Mouse (Mus musculus) liver, embryonic 15.5 days (tissue): ENCODE measurements around the gene 4430402I18Rik. TPM values are rescaled to one million over a fixed set of nuclear protein-coding genes. Genes with fewer than 3 reads are reported as not detected.

Source experiments
- ATAC-seq: fragments of 200-750 bp; cut with Nextera tagmentation; 2 replicates; pipeline ENCODE4 v1.8.0; 2017; ENCODE audit warnings: moderate number of reproducible peaks, mild to moderate bottlenecking, moderate library complexity; ENCODE audit not compliant: insufficient read depth
- H3K27ac ChIP-seq: fragments of 300-500 bp; sonication (generic); replicated peaks from 2 replicates; pipeline ENCODE4 v1.5.1; 2015; ENCODE audit warnings: mild to moderate bottlenecking, inconsistent platforms
- H3K27me3 ChIP-seq: fragments of 300-500 bp; sonication (generic); 2 replicates; pipeline ENCODE4 v1.6.1; 2015; ENCODE audit warnings: mild to moderate bottlenecking, inconsistent platforms
- H3K36me3 ChIP-seq: fragments of 300-500 bp; sonication (generic); replicated peaks from 2 replicates; pipeline ENCODE4 v1.6.1; 2015; ENCODE audit warnings: moderate library complexity, mild to moderate bottlenecking, inconsistent platforms
- H3K4me1 ChIP-seq: fragments of 300-500 bp; sonication (generic); replicated peaks from 2 replicates; pipeline ENCODE4 v1.6.1; 2015; ENCODE audit warnings: inconsistent platforms
- H3K4me2 ChIP-seq: fragments of 300-500 bp; sonication (generic); 2 replicates; pipeline ENCODE4 v1.6.1; 2015; ENCODE audit warnings: moderate library complexity, mild to moderate bottlenecking, inconsistent platforms
- H3K4me3 ChIP-seq: fragments of 300-500 bp; sonication (generic); replicated peaks from 2 replicates; pipeline ENCODE4 v1.5.1; 2015; ENCODE audit warnings: mild to moderate bottlenecking, inconsistent platforms
- H3K9ac ChIP-seq: fragments of 300-500 bp; sonication (generic); 2 replicates; pipeline ENCODE4 v1.6.1; 2015; ENCODE audit warnings: moderate library complexity, mild to moderate bottlenecking, inconsistent platforms
- H3K9me3 ChIP-seq: fragments of 300-500 bp; sonication (generic); replicated peaks from 2 replicates; pipeline ENCODE4 v1.6.1; 2016; ENCODE audit warnings: inconsistent platforms
- WGBS: fragments of 180-500 bp; shearing (Covaris S2); methylation state at CpG from one replicate; pipeline ENCODE4 v1.1.7; 2015; ENCODE audit warnings: mixed read lengths; ENCODE audit not compliant: insufficient replicate concordance; 5-methylcytosine and 5-hydroxymethylcytosine counted together
- polyA plus RNA-seq: library from polyadenylated mRNA; unstranded; fragments of >200 nt; fragmentation: Nextera tagmentation; extraction: Ambion mirVana; gene quantifications from 2 replicates; pipeline ENCODE4 v1.2.1, GENCODE M21; 2015

Gene 4430402I18Rik
- polyA plus RNA-seq, 1 experiment from 2014 or later = 2.2 TPM

- Histone ChIP-seq H3K9me3 (no peaks in the 10 kb centered on the region), H3K9ac (no peak overlapping the region), H3K36me3 (peaks cover 35% of the 10 kb centered on the region), H3K4me1 (peaks cover 11% of the 10 kb centered on the region), H3K27ac (no peak overlapping the region), H3K27me3 (no peaks in the 10 kb centered on the region), H3K4me2 (no peak overlapping the region), H3K4me3 (no peak overlapping the region)
- 49% methylated on average over 5 of the region's 5 CpGs for WGBS
- ATAC-seq = no peak
These were observed 27.8 kb upstream of the 4430402I18Rik start for GRCm38 (mm10) chr19:28995366-28995765.

GRCm38 (mm10) chr19:28994870-28995269 is 27.3 kb upstream of the 4430402I18Rik start:
- WGBS = 79% methylated on average over 7 of the region's 7 CpGs
- Histone ChIP-seq H3K9me3 (no peaks in the 10 kb centered on the region), H3K27ac (no peak overlapping the region), H3K9ac (no peak overlapping the region), H3K27me3 (no peaks in the 10 kb centered on the region), H3K4me1 (peaks cover 12% of the 10 kb centered on the region), H3K36me3 (peaks cover 30% of the 10 kb centered on the region), H3K4me3 (no peak overlapping the region), H3K4me2 (no peak overlapping the region)
- no peak for ATAC-seq

GRCm38 (mm10) chr19:28991391-28991790 is 23.8 kb upstream of the 4430402I18Rik start:
- Histone ChIP-seq H3K9ac (peak overlapping the region; percentile 87), H3K4me3 (peak overlapping the region; percentile 81), H3K4me2 (peak overlapping the region; percentile 80), H3K27me3 (peaks cover 5% of the 10 kb centered on the region; the same call in 1 of the 2 replicates), H3K27ac (peak overlapping the region; percentile 86; the same call in 1 of the 2 replicates), H3K9me3 (no peaks in the 10 kb centered on the region), H3K36me3 (peaks cover 21% of the 10 kb centered on the region), H3K4me1 (peaks cover 19% of the 10 kb centered on the region)
- WGBS = 46% methylated on average over 5 of the region's 5 CpGs
- no peak for ATAC-seq

GRCm38 (mm10) chr19:28990590-28991221 is 23.1 kb upstream of the 4430402I18Rik start:
- Histone ChIP-seq H3K9ac (peak overlapping the region; percentile 87), H3K4me3 (peak overlapping the region; percentile 81), H3K9me3 (no peaks in the 10 kb centered on the region), H3K4me2 (peak overlapping the region; percentile 80), H3K4me1 (peaks cover 19% of the 10 kb centered on the region), H3K27ac (peak overlapping the region; percentile 86), H3K27me3 (peaks cover 5% of the 10 kb centered on the region; the same call in 1 of the 2 replicates), H3K36me3 (peaks cover 14% of the 10 kb centered on the region)
- no peak; the same call in none of the 2 replicates for ATAC-seq
- WGBS = under 1% methylated on average over 41 of the region's 41 CpGs

- peaks cover 5% of the 10 kb centered on the region; the same call in 1 of the 2 replicates for H3K27me3 ChIP-seq
- H3K4me1 ChIP-seq = peaks cover 19% of the 10 kb centered on the region
- WGBS = under 1% methylated on average over 31 of the region's 37 CpGs
- no peaks in the 10 kb centered on the region for H3K9me3 ChIP-seq
- peak within 1 kb of the TSS; percentile 86 for H3K27ac ChIP-seq
- H3K9ac ChIP-seq = peak within 1 kb of the TSS; percentile 87
- H3K36me3 ChIP-seq = peaks cover 9% of the 10 kb centered on the region
- peak within 1 kb of the TSS; percentile 81 for H3K4me3 ChIP-seq
- H3K4me2 ChIP-seq = peak within 1 kb of the TSS; percentile 80
- ATAC-seq = peak; percentile 99
These were observed 22.6 kb upstream of the 4430402I18Rik start, which contains the start of gene Cdc37l1 for GRCm38 (mm10) chr19:28990194-28990589. Cdc37l1 (plus strand) TSS chr19:28990352.

GRCm38 (mm10) chr19:28989515-28989914 is 21.9 kb upstream of the 4430402I18Rik start:
- peak overlapping the region; percentile 80 for H3K4me2 ChIP-seq
- 46% methylated on average over 8 of the region's 8 CpGs for WGBS
- H3K9ac ChIP-seq = peak overlapping the region; percentile 87; the same call in 1 of the 2 replicates
- peaks cover 2% of the 10 kb centered on the region for H3K36me3 ChIP-seq
- no peak for ATAC-seq
- H3K4me1 ChIP-seq = peaks cover 19% of the 10 kb centered on the region
- peaks cover 5% of the 10 kb centered on the region; the same call in 1 of the 2 replicates for H3K27me3 ChIP-seq
- H3K27ac ChIP-seq = peak overlapping the region; percentile 42; the same call in 1 of the 2 replicates
- no peaks in the 10 kb centered on the region for H3K9me3 ChIP-seq
- H3K4me3 ChIP-seq = peak overlapping the region; percentile 81

GRCm38 (mm10) chr19:28982617-28983016 is 15.0 kb upstream of the 4430402I18Rik start:
- Histone ChIP-seq H3K36me3 (no peaks in the 10 kb centered on the region), H3K9ac (no peak overlapping the region), H3K27ac (no peak overlapping the region), H3K27me3 (no peaks in the 10 kb centered on the region), H3K4me3 (no peak overlapping the region), H3K4me1 (no peaks in the 10 kb centered on the region), H3K4me2 (no peak overlapping the region), H3K9me3 (no peaks in the 10 kb centered on the region)
- 54% methylated on average over 7 of the region's 7 CpGs for WGBS
- ATAC-seq = no peak

GRCm38 (mm10) chr19:28974862-28975611 is 7.4 kb upstream of the 4430402I18Rik start:
- H3K9me3 ChIP-seq = no peaks in the 10 kb centered on the region
- H3K4me3 ChIP-seq = peak overlapping the region; percentile 36
- H3K27me3 ChIP-seq = peaks cover 13% of the 10 kb centered on the region
- H3K4me2 ChIP-seq = peak overlapping the region; percentile 63
- no peak overlapping the region for H3K9ac ChIP-seq
- no peaks in the 10 kb centered on the region for H3K36me3 ChIP-seq
- H3K4me1 ChIP-seq = peaks cover 8% of the 10 kb centered on the region
- WGBS = 18% methylated on average over 35 of the region's 35 CpGs
- H3K27ac ChIP-seq = no peak overlapping the region
- ATAC-seq = no peak

GRCm38 (mm10) chr19:28970251-28970650 is 2.7 kb upstream of the 4430402I18Rik start:
- 53% methylated on average over 11 of the region's 11 CpGs for WGBS
- Histone ChIP-seq H3K36me3 (no peaks in the 10 kb centered on the region), H3K27ac (no peak overlapping the region), H3K27me3 (peaks cover 10% of the 10 kb centered on the region), H3K4me2 (no peak overlapping the region), H3K4me3 (no peak overlapping the region), H3K9me3 (no peaks in the 10 kb centered on the region), H3K9ac (no peak overlapping the region), H3K4me1 (peaks cover 5% of the 10 kb centered on the region)
- no peak for ATAC-seq

- no peaks in the 10 kb centered on the region for H3K9me3 ChIP-seq
- peaks cover 7% of the 10 kb centered on the region for H3K27me3 ChIP-seq
- H3K9ac ChIP-seq = no peak overlapping the region
- no peak overlapping the region for H3K27ac ChIP-seq
- no peaks in the 10 kb centered on the region for H3K36me3 ChIP-seq
- H3K4me3 ChIP-seq = no peak overlapping the region
- H3K4me1 ChIP-seq = peaks cover 7% of the 10 kb centered on the region
- ATAC-seq = no peak
- no peak overlapping the region for H3K4me2 ChIP-seq
- 65% methylated on average over 5 of the region's 5 CpGs for WGBS
These were observed 1.6 kb upstream of the 4430402I18Rik start for GRCm38 (mm10) chr19:28969231-28969630.

- Histone ChIP-seq H3K4me1 (peaks cover 9% of the 10 kb centered on the region), H3K4me3 (no peak overlapping the region), H3K36me3 (no peaks in the 10 kb centered on the region), H3K27me3 (peaks cover 16% of the 10 kb centered on the region), H3K9ac (no peak overlapping the region), H3K9me3 (no peaks in the 10 kb centered on the region), H3K4me2 (no peak overlapping the region), H3K27ac (no peak overlapping the region)
- no peak for ATAC-seq
- WGBS = 55% methylated on average over 4 of the region's 4 CpGs
These were observed 578 bp upstream of the 4430402I18Rik start for GRCm38 (mm10) chr19:28968178-28968577.
